Mouse (Mus musculus): ENCODE results near the gene Olfr583. TPM values are rescaled to one million over a fixed set of nuclear protein-coding genes. Genes with fewer than 3 reads are reported as not detected.

Olfr583 gene
- not detected for total RNA-seq (2021)

DNA sequence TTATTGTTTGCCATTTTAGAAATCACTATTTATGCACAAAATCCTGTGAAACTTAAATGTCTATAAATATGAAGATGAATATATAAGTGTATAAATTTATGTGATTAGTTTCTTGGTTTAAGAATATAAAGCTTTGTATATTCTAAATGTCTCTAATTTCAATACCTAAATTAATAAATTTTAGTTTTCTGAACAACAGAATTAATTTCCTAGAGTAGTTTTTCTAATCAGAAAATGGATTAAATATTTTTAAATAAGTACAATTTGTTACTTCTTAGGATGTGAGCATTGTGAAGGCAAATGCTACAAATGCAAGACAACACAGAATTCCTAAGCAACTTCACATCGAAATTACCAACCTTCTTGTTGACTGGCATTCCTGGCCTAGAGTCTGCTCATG lies at the start of gene Olfr583:
Gene Olfr583 (plus strand): TSS at position 301 of the 400 bp plus-strand sequence.
- DNase-seq (ENCODE audit: low spot score in 2 of 2) = no peak
- intact Hi-C loops (cut with DNase I) = no loop called here

DNA sequence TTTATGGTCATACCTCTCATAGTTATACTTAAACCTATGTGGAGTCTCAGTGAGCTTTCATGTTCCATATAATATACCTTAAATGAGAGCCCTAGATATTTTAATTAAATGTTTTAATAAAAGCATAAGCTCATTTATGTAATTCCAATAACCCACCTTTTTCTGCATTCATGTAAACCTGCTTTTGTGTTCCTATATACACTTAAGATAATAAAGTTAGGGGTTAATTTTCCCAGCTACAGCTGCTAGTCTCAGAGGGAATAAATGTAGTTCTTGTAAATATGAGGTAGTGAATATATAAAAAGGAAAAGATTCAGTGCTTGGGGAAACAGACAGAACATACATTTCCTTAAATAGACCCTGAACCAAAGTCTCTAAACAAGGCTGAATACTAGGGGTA lies 13.4 kb upstream of the Olfr583 start, which contains the start of gene Olfr582:
Gene Olfr582 (plus strand): TSS at position 301 of the 400 bp plus-strand sequence.
- no peak for DNase-seq (ENCODE audit: low spot score in 2 of 2)
- intact Hi-C loops (cut with DNase I) = no loop called here

DNA sequence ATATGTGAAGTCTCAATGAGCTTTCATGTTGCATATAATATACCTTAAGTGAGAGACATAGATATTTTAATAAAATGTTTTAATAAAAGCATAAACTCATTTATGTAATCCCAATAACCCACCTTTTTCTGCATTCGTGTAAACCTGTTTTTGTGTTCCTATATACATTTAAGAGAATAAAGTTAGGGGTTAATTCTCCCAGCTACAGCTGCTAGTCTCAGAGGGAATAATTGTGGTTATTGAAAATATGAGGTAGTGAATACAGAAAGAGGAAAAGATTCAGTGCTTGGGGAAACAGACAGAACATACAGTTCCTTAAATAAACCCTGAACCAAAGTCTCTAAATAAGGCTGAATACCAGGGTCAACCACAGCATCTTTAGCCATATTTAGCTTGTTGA lies 30.5 kb downstream of the Olfr583 start, which contains the start of gene Olfr584:
Gene Olfr584 (plus strand): TSS at position 301 of the 400 bp plus-strand sequence.
- DNase-seq (ENCODE audit: low spot score in 2 of 2) = no peak
- intact Hi-C loops (cut with DNase I) = no loop called here

DNA sequence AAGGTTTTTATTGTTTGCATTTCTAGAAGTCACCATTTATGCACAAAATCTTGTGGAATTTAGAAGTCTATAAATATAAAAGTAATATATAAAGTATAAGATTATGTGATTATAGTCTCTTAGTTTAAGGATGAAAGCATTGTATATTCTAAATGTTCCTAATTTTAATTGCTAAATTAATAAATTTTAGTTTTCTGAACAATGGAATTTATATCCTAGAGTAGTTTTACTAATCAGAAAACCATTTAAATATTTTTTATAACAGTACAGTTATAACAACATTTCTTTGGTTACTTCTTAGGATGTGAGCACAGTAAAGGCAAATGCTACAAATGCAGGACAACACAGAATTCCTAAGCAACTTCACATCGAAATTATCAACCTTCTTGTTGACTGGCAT lies 46.3 kb downstream of the Olfr583 start, which contains the start of gene Olfr585:
Gene Olfr585 (plus strand): TSS at position 301 of the 400 bp plus-strand sequence.
- DNase-seq (ENCODE audit: low spot score in 2 of 2) = no peak
- intact Hi-C loops (cut with DNase I) = no loop called here

Other genes with a start within 250 kb of the Olfr583 start
- not detected for gene Olfr564, start 247.8 kb upstream of the Olfr583 start, total RNA-seq (2021)
- not detected for gene Olfr566, start 192.5 kb upstream of the Olfr583 start, total RNA-seq (2021)
- not detected for gene Olfr568, start 174.2 kb upstream of the Olfr583 start, total RNA-seq (2021)
- not detected for gene Olfr569, start 160.4 kb upstream of the Olfr583 start, total RNA-seq (2021)
- not detected for gene Olfr570, start 156.7 kb upstream of the Olfr583 start, total RNA-seq (2021)
- gene Olfr571, start 133.8 kb upstream of the Olfr583 start, total RNA-seq (2021) = not detected
- not detected for gene Olfr572, start 126.9 kb upstream of the Olfr583 start, total RNA-seq (2021)
- gene Olfr573-ps1, start 108.7 kb upstream of the Olfr583 start, total RNA-seq (2021) = not detected
- not detected for gene Olfr574, start 102.8 kb upstream of the Olfr583 start, total RNA-seq (2021)
- gene Olfr575, start 92.5 kb upstream of the Olfr583 start, total RNA-seq (2021) = not detected
- gene Olfr576, start 88.6 kb upstream of the Olfr583 start, total RNA-seq (2021) = not detected
- gene Olfr577, start 75.4 kb upstream of the Olfr583 start, total RNA-seq (2021) = not detected
- gene Olfr578, start 62.0 kb upstream of the Olfr583 start, total RNA-seq (2021) = not detected
- not detected for gene Olfr582, start 13.3 kb upstream of the Olfr583 start, total RNA-seq (2021)
- not detected for gene Olfr584, start 30.6 kb downstream of the Olfr583 start, total RNA-seq (2021)
- gene Olfr585, start 46.4 kb downstream of the Olfr583 start, total RNA-seq (2021) = not detected
- gene Olfr586, start 74.3 kb downstream of the Olfr583 start, total RNA-seq (2021) = not detected
- not detected for gene Olfr588-ps1, start 89.6 kb downstream of the Olfr583 start, total RNA-seq (2021)
- gene Olfr589, start 105.1 kb downstream of the Olfr583 start, total RNA-seq (2021) = not detected
- gene Olfr591, start 127.0 kb downstream of the Olfr583 start, total RNA-seq (2021) = not detected
- not detected for gene Olfr592, start 133.5 kb downstream of the Olfr583 start, total RNA-seq (2021)
- gene Olfr593, start 160.6 kb downstream of the Olfr583 start, total RNA-seq (2021) = not detected
- gene Olfr594, start 165.7 kb downstream of the Olfr583 start, total RNA-seq (2021) = not detected
- not detected for gene Usp17ld, start 201.2 kb downstream of the Olfr583 start, total RNA-seq (2021)

All from left cerebral cortex, postnatal 25 days (tissue).